Mouse (Mus musculus) stomach, embryonic 14.5 days (tissue): ENCODE measurements around the gene Dgkb. TPM values are rescaled to one million over a fixed set of nuclear protein-coding genes. Genes with fewer than 3 reads are reported as not detected.

Source experiments
- ATAC-seq: fragments of 200-750 bp; cut with Nextera tagmentation; 2 replicates; pipeline ENCODE4 v1.8.0; 2017; ENCODE audit warnings: low read depth, moderate TSS enrichment; ENCODE audit not compliant: insufficient number of reproducible peaks, insufficient read depth, low FRiP score
- H3K27ac ChIP-seq: fragments of 300-500 bp; sonication (generic); 2 replicates; pipeline ENCODE4 v1.5.1; 2014; ENCODE audit warnings: mild to moderate bottlenecking, low read length, moderate library complexity, mixed read lengths
- H3K27me3 ChIP-seq: fragments of 300-500 bp; sonication (generic); 2 replicates; pipeline ENCODE4 v1.6.1; 2014; ENCODE audit warnings: low read length, control low read depth, mixed read lengths; ENCODE audit not compliant: control insufficient read depth, insufficient read depth
- H3K36me3 ChIP-seq: fragments of 300-500 bp; sonication (generic); 2 replicates; pipeline ENCODE4 v1.6.1; 2014; ENCODE audit warnings: mild to moderate bottlenecking, control low read depth, low read length, moderate library complexity, mixed read lengths; ENCODE audit not compliant: control insufficient read depth, insufficient read depth
- H3K4me1 ChIP-seq: fragments of 300-500 bp; sonication (generic); 2 replicates; pipeline ENCODE4 v1.6.1; 2014; ENCODE audit warnings: low read length, control low read depth, mixed read lengths; ENCODE audit not compliant: control insufficient read depth, insufficient read depth
- H3K4me2 ChIP-seq: fragments of 300-500 bp; sonication (generic); replicated peaks from 2 replicates; pipeline ENCODE4 v1.6.1; 2014; ENCODE audit warnings: low read depth, low read length, control low read depth
- H3K4me3 ChIP-seq: fragments of 300-500 bp; sonication (generic); 2 replicates; pipeline ENCODE4 v1.5.1; 2014; ENCODE audit warnings: low read depth, low read length, control low read depth
- H3K9ac ChIP-seq: fragments of 300-500 bp; sonication (generic); replicated peaks from 2 replicates; pipeline ENCODE4 v1.6.1; 2014; ENCODE audit warnings: low read depth, mild to moderate bottlenecking, control low read depth, low read length, moderate library complexity, mixed read lengths
- H3K9me3 ChIP-seq: fragments of 300-500 bp; sonication (generic); 2 replicates; pipeline ENCODE4 v1.6.1; 2016; ENCODE audit warnings: low read depth, low read length, control low read depth; ENCODE audit not compliant: control insufficient read depth
- WGBS: fragments of 180-500 bp; shearing (Covaris S2); extraction: QIAGEN DNeasy Blood & Tissue Kit; methylation state at CpG from one replicate; pipeline ENCODE4 v1.1.7; 2014; 5-methylcytosine and 5-hydroxymethylcytosine counted together
- polyA plus RNA-seq: library from polyadenylated mRNA; unstranded; fragments of >200 nt; fragmentation: Nextera tagmentation; extraction: Ambion mirVana; gene quantifications from 2 replicates; pipeline ENCODE4 v1.2.1, GENCODE M21; 2014

Dgkb gene
- polyA plus RNA-seq, 1 experiment from 2014 or later = 1.6 TPM

DNA sequence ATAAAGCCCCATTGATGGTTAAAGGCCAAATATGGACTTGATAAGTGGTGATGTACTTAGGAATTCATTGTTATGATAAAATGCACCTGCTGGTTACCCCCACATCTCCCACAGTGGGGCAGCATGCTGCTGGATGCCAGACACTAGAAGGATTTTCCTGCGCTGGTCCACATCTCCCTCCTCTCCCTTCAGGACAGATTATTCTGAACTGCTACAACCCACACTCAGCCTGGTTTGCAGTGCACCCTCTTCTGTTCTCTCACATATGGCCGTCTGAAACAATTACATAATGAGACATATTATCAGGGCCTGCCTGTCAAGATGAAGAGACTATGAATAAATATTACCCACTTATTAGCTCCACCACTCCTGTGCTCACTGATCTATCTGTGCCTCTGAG, 780.6 kb downstream of the Dgkb start:
- no peaks in the 10 kb centered on the region for H3K9me3 ChIP-seq
- H3K4me1 ChIP-seq = 0 out of 2 replicates have a peak, but pooled peaks cover 13% of the 10 kb centered on the region
- H3K36me3 ChIP-seq = no peaks in the 10 kb centered on the region
- H3K27me3 ChIP-seq = no peaks in the 10 kb centered on the region
- ATAC-seq = no peak; the same call in 1 of the 2 replicates
- no peak overlapping the region for H3K27ac ChIP-seq
- no peak overlapping the region for H3K9ac ChIP-seq
- H3K4me3 ChIP-seq = no peak overlapping the region
- WGBS = 18% methylated on average over 2 of the region's 2 CpGs
- no peak overlapping the region for H3K4me2 ChIP-seq

DNA sequence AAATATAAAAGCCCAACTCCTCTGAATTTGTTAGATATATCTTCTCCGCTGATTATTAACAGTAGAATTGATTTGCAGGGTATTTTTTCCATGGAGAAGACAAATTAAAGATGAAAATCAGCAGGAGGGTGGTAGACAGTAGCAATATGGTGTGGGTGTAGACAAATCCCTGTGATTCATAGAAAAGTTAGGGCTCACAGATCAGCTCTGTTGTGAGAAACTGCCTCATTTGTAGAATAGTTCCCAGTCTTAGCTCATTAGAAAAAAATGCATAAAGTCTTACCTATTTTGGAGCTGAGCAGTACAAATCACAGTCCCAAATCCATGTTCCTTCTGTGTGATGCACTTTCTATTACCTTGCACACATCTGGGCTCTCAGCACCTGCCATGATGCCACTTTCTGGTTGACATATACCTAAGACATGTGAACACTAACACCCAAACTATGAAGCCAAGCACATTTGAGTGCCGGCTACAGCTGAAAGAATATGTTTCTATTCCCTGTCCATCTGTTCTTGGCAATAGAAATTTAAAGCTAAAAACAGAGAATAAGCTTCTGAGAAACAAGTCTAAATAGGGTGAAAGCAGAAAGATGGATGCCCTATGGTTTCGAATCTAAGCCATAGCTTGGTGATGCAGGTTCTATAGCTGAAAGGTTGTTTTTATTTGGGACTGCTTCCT, 782.8 kb downstream of the Dgkb start:
- 91% methylated on average over 3 of the region's 3 CpGs for WGBS
- Histone ChIP-seq H3K27me3 (no peaks in the 10 kb centered on the region), H3K4me2 (no peak overlapping the region), H3K27ac (no peak overlapping the region), H3K9me3 (no peaks in the 10 kb centered on the region), H3K4me3 (no peak overlapping the region), H3K9ac (no peak overlapping the region), H3K4me1 (0 out of 2 replicates have a peak, but pooled peaks cover 10% of the 10 kb centered on the region), H3K36me3 (no peaks in the 10 kb centered on the region)
- no peak for ATAC-seq

DNA sequence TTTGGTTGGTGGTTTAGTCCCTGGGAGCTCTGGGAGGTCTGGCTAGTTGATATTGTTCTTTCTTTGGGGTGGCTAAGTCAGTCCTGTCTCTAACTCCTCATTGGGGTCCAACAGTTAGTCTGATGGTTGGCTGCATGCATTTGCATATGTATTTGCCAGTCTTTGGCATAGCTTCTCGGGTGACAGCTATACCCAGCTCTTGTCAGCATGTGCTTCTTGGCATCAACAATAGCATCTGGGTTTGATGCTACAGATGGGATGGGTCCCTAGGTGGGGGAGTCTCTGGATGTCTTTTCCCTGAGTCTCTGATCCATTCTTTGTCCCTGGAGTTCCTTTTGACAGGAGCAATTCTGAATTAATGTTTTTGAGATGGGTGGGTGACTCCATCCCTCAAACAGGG, 790.6 kb downstream of the Dgkb start:
- no peak for ATAC-seq
- Histone ChIP-seq H3K4me3 (no peak overlapping the region), H3K27ac (no peak overlapping the region), H3K4me2 (no peak overlapping the region), H3K36me3 (no peaks in the 10 kb centered on the region), H3K9ac (no peak overlapping the region), H3K4me1 (no peaks in the 10 kb centered on the region), H3K9me3 (no peaks in the 10 kb centered on the region), H3K27me3 (no peaks in the 10 kb centered on the region)
- 78% methylated on average over 1 of the region's 1 CpGs for WGBS

DNA sequence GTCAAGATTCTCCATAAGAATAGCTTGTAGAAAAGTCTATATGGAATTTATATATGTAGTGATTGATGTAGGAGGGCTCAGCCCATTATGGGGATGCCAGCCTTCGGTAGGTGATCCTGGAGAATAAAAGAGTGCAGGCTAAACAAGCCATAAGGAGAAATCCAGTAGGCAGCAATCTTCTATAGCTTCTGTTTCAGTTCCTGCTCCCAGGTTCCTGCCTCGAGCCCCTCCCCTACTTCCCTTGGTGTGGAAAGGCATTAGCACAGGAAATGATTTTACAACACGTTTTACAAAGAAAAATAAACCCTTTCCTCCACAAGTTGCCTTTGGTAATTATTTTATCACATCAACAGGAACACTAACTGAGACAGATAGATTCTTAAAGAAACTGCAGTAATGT, 850.7 kb downstream of the Dgkb start:
- H3K9ac ChIP-seq = no peak overlapping the region
- H3K36me3 ChIP-seq = no peaks in the 10 kb centered on the region
- H3K27ac ChIP-seq = no peak overlapping the region
- no peaks in the 10 kb centered on the region for H3K4me1 ChIP-seq
- H3K4me2 ChIP-seq = no peak overlapping the region
- ATAC-seq = no peak
- 62% methylated on average over 3 of the region's 3 CpGs for WGBS
- no peak overlapping the region for H3K4me3 ChIP-seq
- H3K27me3 ChIP-seq = no peaks in the 10 kb centered on the region
- no peaks in the 10 kb centered on the region for H3K9me3 ChIP-seq
